Mouse (Mus musculus): ENCODE results near the gene Dnmt3c. TPM values are rescaled to one million over a fixed set of nuclear protein-coding genes. Genes with fewer than 3 reads are reported as not detected.
"Not testable (repeated sequence)": the region's sequence is repeated elsewhere in the genome, so short reads cannot be mapped to it uniquely, and the experiment has no call there.

Gene Dnmt3c
- total and polyA plus RNA-seq, 3 experiments = 0.04 TPM; not detected in 2

DNA sequence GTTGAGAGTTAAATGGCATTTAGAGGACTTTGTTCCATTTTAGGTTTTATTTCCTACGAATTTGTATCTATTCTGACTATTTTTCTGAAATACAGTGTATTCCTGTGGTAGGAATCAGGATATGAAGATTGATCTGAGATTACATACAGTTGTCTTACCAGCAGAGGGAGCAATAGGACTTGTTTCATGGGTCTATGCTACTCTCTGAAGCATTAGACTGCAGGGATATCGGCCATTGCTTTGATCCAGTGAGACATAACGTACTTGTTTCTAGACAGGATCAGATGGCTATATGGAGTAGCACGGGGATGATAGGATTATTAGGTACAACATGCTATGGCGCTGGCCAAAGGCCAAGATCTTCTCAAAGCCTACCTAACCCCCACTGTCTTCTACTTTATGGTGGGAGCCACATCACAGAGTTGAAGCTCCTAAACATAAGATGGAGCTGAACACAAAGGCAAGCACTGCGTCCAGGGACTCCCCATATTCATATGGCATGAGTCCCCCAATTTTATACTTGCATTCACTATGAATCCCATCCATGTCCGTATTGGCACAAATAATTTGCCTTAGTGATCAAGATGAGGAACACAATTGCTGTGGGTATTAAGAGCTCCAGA is 27.6 kb upstream of the Dnmt3c start (continued):
- TF ChIP-seq EP300 (IDR thresholded peaks at IDR 0.05; ENCODE audit: low read length) = no peak
- no peak for TF ChIP-seq HCFC1 (IDR thresholded peaks at IDR 0.05; ENCODE audit: low read depth, low read length)
- no peak for TF ChIP-seq MXI1 (IDR thresholded peaks at IDR 0.05; ENCODE audit: low read depth, low read length)
- TF ChIP-seq MEF2A (IDR thresholded peaks at IDR 0.05; ENCODE audit: borderline replicate concordance, low read depth, low read length) = 0 out of 2 replicates have a peak, but pooled peaks have one; percentile 21
- no peak for TF ChIP-seq IRF4 (IDR thresholded peaks at IDR 0.05; ENCODE audit: low read depth, low read length)
- no peak for TF ChIP-seq JUND (conservative IDR thresholded peaks at IDR 0.05; ENCODE audit: low read depth, low read length)
- no peak for TF ChIP-seq TBP (conservative IDR thresholded peaks at IDR 0.05; ENCODE audit: low read depth, low read length)
- no peak for TF ChIP-seq MAX (IDR thresholded peaks at IDR 0.05; ENCODE audit: low read length)

GRCm38 (mm10) chr2:153670111-153670510 is 26.3 kb upstream of the Dnmt3c start:
- Histone ChIP-seq H3K27ac (ENCODE audit: insufficient read depth, low read depth) (no peak overlapping the region), H3K9ac (ENCODE audit: insufficient read depth, low read depth) (no peak overlapping the region), H3K36me3 (replicated peaks in 1 of 2; ENCODE audit: control insufficient read depth in 1 of 2, insufficient read depth in 1 of 2, low read length in 1 of 2) (peaks cover 5 to 46% of the 10 kb centered on the region in 2 experiments), H3K4me1 (ENCODE audit: control insufficient read depth in 1 of 2, insufficient read depth in 2 of 2) (no peaks in the 10 kb centered on the region), H3K79me2 (replicated peaks; ENCODE audit: control insufficient read depth, extremely low read depth, insufficient read depth, poor library complexity, severe bottlenecking) (no peaks in the 10 kb centered on the region), H3K9me3 (replicated peaks; ENCODE audit: low read length) (no peaks in the 10 kb centered on the region), H3K4me2 (ENCODE audit: insufficient read depth, low read depth, poor library complexity, severe bottlenecking) (no peak overlapping the region), H3K4me3 (replicated peaks in 1 of 3; ENCODE audit: low read depth in 2 of 3, low read length in 2 of 3, poor library complexity in 1 of 3) (no peak overlapping the region), H3K27me3 (replicated peaks) (no peaks in the 10 kb centered on the region)
- TF ChIP-seq MYC (IDR thresholded peaks at IDR 0.05; ENCODE audit: low read depth, low read length) = no peak
- in situ Hi-C loops (cut with MboI; ENCODE audit: low pct_ligation_motif_present, low pct_unique_long_range_greater_than_20kb, low sequenced_read_pairs) = no loop called here
- dilution Hi-C loops (cut with MboI; ENCODE audit: extremely low pct_ligation_motif_present, extremely low pct_unique_long_range_greater_than_20kb, low sequenced_read_pairs) = no loop called here
- no peak for DNase-seq (ENCODE audit: extremely low read depth)

DNA sequence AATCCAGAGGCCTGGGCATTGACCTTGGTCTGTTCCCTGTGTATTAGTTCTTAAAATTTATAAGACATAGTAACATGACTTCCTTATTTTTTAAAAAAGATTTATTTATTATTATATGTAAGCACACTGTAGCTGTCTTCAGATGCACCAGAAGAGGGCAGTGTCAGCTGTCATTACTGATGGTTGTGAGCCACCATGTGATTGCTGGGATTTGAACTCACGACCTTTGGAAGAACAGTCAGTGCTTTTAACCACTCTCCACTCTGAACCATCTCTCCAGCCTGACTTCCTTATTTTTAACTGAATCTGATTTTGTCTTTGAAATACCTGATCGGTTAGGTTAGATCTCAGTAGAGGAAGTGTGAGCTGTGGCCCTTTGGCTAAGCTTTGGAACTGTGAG is 23.8 kb upstream of the Dnmt3c start:
- H3K36me3 ChIP-seq (replicated peaks in 1 of 2; ENCODE audit: control insufficient read depth in 1 of 2, insufficient read depth in 1 of 2, low read length in 1 of 2) = peaks cover 6 to 47% of the 10 kb centered on the region in 2 experiments
- in situ Hi-C loops (cut with MboI; ENCODE audit: low pct_ligation_motif_present, low pct_unique_long_range_greater_than_20kb, low sequenced_read_pairs) = no loop called here

DNA sequence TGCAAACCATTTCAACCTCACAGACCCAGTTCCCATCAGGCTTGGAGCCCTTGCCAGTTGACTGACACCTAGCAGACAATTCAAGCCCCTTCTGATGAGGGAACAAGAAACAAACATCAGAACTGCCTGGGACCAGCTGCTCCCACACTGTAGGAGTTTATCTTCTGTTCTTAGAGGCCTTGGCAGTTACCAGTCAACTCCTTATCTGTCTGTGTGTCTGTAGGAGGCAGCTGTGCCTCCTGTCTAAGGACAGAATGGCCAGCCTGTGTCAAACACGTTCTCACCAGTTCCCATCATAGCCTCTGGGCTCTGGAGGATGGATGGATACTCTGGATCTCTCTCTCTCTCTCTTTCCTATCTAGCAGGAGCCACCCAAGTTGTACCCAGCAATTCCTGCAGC is 21.1 kb upstream of the Dnmt3c start:
- peaks cover 6 to 45% of the 10 kb centered on the region in 2 experiments for H3K36me3 ChIP-seq (replicated peaks in 1 of 2; ENCODE audit: control insufficient read depth in 1 of 2, insufficient read depth in 1 of 2, low read length in 1 of 2)
- H3K4me2 ChIP-seq (ENCODE audit: insufficient read depth, low read depth, poor library complexity, severe bottlenecking); H3K79me2 ChIP-seq (replicated peaks; ENCODE audit: control insufficient read depth, extremely low read depth, insufficient read depth, poor library complexity, severe bottlenecking); H3K9ac ChIP-seq (ENCODE audit: insufficient read depth, low read depth); DNase-seq (ENCODE audit: extremely low read depth); dilution Hi-C loops (cut with MboI; ENCODE audit: extremely low pct_ligation_motif_present, extremely low pct_unique_long_range_greater_than_20kb, low sequenced_read_pairs); H3K27ac ChIP-seq (ENCODE audit: insufficient read depth, low read depth); in situ Hi-C loops (cut with MboI; ENCODE audit: low pct_ligation_motif_present, low pct_unique_long_range_greater_than_20kb, low sequenced_read_pairs); H3K27me3 ChIP-seq (replicated peaks); H3K9me3 ChIP-seq (replicated peaks; ENCODE audit: low read length); H3K4me1 ChIP-seq (ENCODE audit: control insufficient read depth in 1 of 2, insufficient read depth in 2 of 2); H3K4me3 ChIP-seq (replicated peaks in 1 of 3; ENCODE audit: low read depth in 2 of 3, low read length in 2 of 3, poor library complexity in 1 of 3): not testable (repeated sequence)

More for the DNA sequence above, 23.8 kb upstream of the Dnmt3c start:
- H3K4me3 ChIP-seq (replicated peaks in 1 of 3; ENCODE audit: low read depth in 2 of 3, low read length in 2 of 3, poor library complexity in 1 of 3) = no peak overlapping the region
- H3K9me3 ChIP-seq (replicated peaks; ENCODE audit: low read length) = no peaks in the 10 kb centered on the region
- H3K27me3 ChIP-seq (replicated peaks) = no peaks in the 10 kb centered on the region
- H3K9ac ChIP-seq (ENCODE audit: insufficient read depth, low read depth) = no peak overlapping the region
- H3K4me2 ChIP-seq (ENCODE audit: insufficient read depth, low read depth, poor library complexity, severe bottlenecking) = no peak overlapping the region
- DNase-seq (ENCODE audit: extremely low read depth) = peak; percentile 7
- dilution Hi-C loops (cut with MboI; ENCODE audit: extremely low pct_ligation_motif_present, extremely low pct_unique_long_range_greater_than_20kb, low sequenced_read_pairs) = no loop called here
- no peaks in the 10 kb centered on the region for H3K4me1 ChIP-seq (ENCODE audit: control insufficient read depth in 1 of 2, insufficient read depth in 2 of 2)
- no peak overlapping the region for H3K27ac ChIP-seq (ENCODE audit: insufficient read depth, low read depth)
- H3K79me2 ChIP-seq (replicated peaks; ENCODE audit: control insufficient read depth, extremely low read depth, insufficient read depth, poor library complexity, severe bottlenecking) = no peaks in the 10 kb centered on the region
- peak in 1 of 2 experiments; percentile 30; a peak in 1 of 4 replicates for TF ChIP-seq CTCF (conservative IDR thresholded peaks at IDR 0.05 in 1 of 2, IDR thresholded peaks at IDR 0.05 in 1 of 2; ENCODE audit: low read depth in 2 of 2, low read length in 2 of 2)
- TF ChIP-seq ZMIZ1 (IDR thresholded peaks at IDR 0.05; ENCODE audit: low read depth, low read length) = no peak

Data from CH12.LX (cell line).